Mouse (Mus musculus): ENCODE data around the gene Aco1. TPM values are rescaled to one million over a fixed set of nuclear protein-coding genes. Genes with fewer than 3 reads are reported as not detected.
A peak's percentile ranks its signal among the peaks of the same experiment; 100 is the strongest.

Gene Aco1
- polyA plus RNA-seq, 1 experiment from 2014 or later, result 46.5 TPM

DNA sequence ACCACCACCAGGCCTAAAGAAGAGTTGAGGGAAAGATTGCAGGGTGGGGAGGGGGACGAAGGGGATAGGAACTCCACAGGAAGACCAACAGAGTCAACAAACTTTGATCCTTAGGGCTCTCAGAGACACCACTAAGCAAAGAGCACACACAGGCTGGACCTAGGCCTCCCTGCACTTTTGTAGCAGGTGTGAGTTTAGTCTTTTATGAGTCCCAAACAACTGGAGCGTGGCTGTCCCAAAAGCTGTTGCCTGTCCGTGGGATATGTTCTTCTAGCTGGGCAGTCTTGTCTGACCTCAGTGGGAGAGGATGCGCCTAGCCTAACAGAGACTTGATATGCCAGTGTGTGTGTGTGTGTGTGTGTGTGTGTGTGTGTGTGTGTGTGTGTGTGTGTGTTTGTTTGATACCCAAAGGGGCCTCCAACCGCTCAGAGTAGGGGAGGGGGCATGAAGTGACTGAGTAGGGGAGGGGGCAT is 97.4 kb downstream of the Aco1 start:
- Histone ChIP-seq H3K36me3 (no peaks in the 10 kb centered on the region), H3K27ac (no peak overlapping the region), H3K4me1 (peaks cover 14% of the 10 kb centered on the region), H3K9me3 (no peaks in the 10 kb centered on the region), H3K9ac (peak overlapping the region; percentile 71; the same call in 1 of the 2 replicates), H3K4me2 (peak overlapping the region; percentile 88), H3K27me3 (no peaks in the 10 kb centered on the region), H3K4me3 (peak overlapping the region; percentile 56)
- 54% methylated on average over 5 of the region's 5 CpGs for WGBS
- no peak for ATAC-seq (ENCODE audit: insufficient number of reproducible peaks, insufficient read depth, low FRiP score, low TSS enrichment, low read depth)

GRCm38 (mm10) chr4:40241928-40242327 is 99.0 kb downstream of the Aco1 start:
- H3K27me3 ChIP-seq, result no peaks in the 10 kb centered on the region
- no peak for ATAC-seq (ENCODE audit: insufficient number of reproducible peaks, insufficient read depth, low FRiP score, low TSS enrichment, low read depth)
- no peaks in the 10 kb centered on the region for H3K36me3 ChIP-seq
- no peaks in the 10 kb centered on the region for H3K9me3 ChIP-seq
- no peak overlapping the region for H3K9ac ChIP-seq
- H3K27ac ChIP-seq, result no peak overlapping the region
- no peak overlapping the region for H3K4me2 ChIP-seq
- H3K4me3 ChIP-seq, result no peak overlapping the region
- 56% methylated on average over 6 of the region's 6 CpGs for WGBS
- peaks cover 14% of the 10 kb centered on the region for H3K4me1 ChIP-seq

DNA sequence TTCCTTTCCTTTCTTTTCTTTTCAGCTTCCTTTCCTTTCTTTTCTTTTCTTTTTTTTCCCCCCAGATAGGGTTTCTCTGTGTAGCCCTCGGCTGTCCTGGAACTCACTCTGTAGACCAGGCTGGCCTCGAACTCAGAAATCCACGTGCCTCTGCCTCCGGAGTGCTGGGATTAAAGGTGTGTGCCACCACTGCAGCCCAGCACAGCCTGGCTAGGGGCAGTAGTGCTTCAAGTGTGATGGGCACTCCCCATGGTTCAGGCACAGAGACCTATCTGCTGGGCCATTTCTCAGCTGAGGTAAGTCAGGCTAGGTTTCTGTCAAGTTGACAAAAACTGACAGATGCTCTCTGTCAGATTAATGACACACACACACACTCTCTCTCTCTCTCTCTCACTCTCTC is 100.1 kb downstream of the Aco1 start:
- H3K27me3 ChIP-seq, result no peaks in the 10 kb centered on the region
- WGBS, result 79% methylated on average over 4 of the region's 4 CpGs
- no peak overlapping the region for H3K4me2 ChIP-seq
- H3K4me3 ChIP-seq, result no peak overlapping the region
- no peak for ATAC-seq (ENCODE audit: insufficient number of reproducible peaks, insufficient read depth, low FRiP score, low TSS enrichment, low read depth)
- no peak overlapping the region for H3K27ac ChIP-seq
- H3K9ac ChIP-seq, result no peak overlapping the region
- no peaks in the 10 kb centered on the region for H3K36me3 ChIP-seq
- no peaks in the 10 kb centered on the region for H3K9me3 ChIP-seq
- H3K4me1 ChIP-seq, result peaks cover 14% of the 10 kb centered on the region

DNA sequence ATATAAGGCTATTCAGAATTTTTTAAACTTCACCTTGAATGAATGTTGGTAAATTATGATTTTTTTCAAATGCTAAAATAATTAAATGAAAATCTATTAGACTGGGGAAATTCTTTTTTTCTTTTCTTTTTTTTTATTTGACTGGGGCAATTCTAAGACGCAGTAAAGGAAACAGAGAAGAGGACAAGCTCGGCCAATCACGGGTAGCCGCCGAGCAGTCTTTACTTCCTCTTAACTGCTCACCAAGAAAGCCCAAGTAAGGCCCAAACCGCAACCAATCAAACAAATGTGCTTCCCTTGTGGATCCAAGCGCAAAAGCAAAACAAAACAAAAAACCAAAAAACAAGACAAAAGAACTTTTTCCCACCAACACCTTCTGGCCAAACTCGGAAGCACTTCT is 101.2 kb downstream of the Aco1 start:
- no peak overlapping the region for H3K9ac ChIP-seq
- no peak overlapping the region for H3K4me3 ChIP-seq
- H3K36me3 ChIP-seq, result no peaks in the 10 kb centered on the region
- no peak overlapping the region for H3K27ac ChIP-seq
- H3K9me3 ChIP-seq, result no peaks in the 10 kb centered on the region
- H3K27me3 ChIP-seq, result no peaks in the 10 kb centered on the region
- ATAC-seq (ENCODE audit: insufficient number of reproducible peaks, insufficient read depth, low FRiP score, low TSS enrichment, low read depth), result no peak
- H3K4me2 ChIP-seq, result no peak overlapping the region
- H3K4me1 ChIP-seq, result peaks cover 8% of the 10 kb centered on the region
- WGBS, result 83% methylated on average over 8 of the region's 8 CpGs

Other genes with a start within 250 kb of the Aco1 start
- gene Ddx58, start 96.7 kb downstream of the Aco1 start, polyA plus RNA-seq (2015; fragmentation: Nextera tagmentation; extraction: Ambion mirVana), result 8.2 and 11.1 TPM in 2 replicates
- gene Smim27, start 126.5 kb downstream of the Aco1 start, polyA plus RNA-seq (2015; fragmentation: Nextera tagmentation; extraction: Ambion mirVana), result 35.9 and 49.5 TPM in 2 replicates
- gene Topors, start 126.8 kb downstream of the Aco1 start, polyA plus RNA-seq (2015; fragmentation: Nextera tagmentation; extraction: Ambion mirVana), result 48.3 and 50.7 TPM in 2 replicates
- gene Ndufb6, start 136.3 kb downstream of the Aco1 start, polyA plus RNA-seq (2015; fragmentation: Nextera tagmentation; extraction: Ambion mirVana), result 303 and 307 TPM in 2 replicates